Mouse (Mus musculus): Measurements from ENCODE around the gene Cntf. TPM values are rescaled to one million over a fixed set of nuclear protein-coding genes. Genes with fewer than 3 reads are reported as not detected.
"Not testable (repeated sequence)": the region's sequence is repeated elsewhere in the genome, so short reads cannot be mapped to it uniquely, and the experiment has no call there.

Gene Cntf
- total RNA-seq, 2 experiments from 2014 or later, result 2.7 to 3.1 TPM

- no peak for DNase-seq (ENCODE audit: low spot score in 2 of 2)
These were observed 3.0 kb downstream of the Cntf start for GRCm38 (mm10) chr19:12762212-12763130.

GRCm38 (mm10) chr19:12759656-12760055 lies 5.8 kb downstream of the Cntf start:
- DNase-seq (ENCODE audit: low spot score in 2 of 2), result peak; percentile 43 to 61

GRCm38 (mm10) chr19:12758936-12759478 lies 6.4 kb downstream of the Cntf start:
- no peak for DNase-seq (ENCODE audit: low spot score in 2 of 2)

GRCm38 (mm10) chr19:12756286-12756685 lies 9.1 kb downstream of the Cntf start:
- no peak for DNase-seq (ENCODE audit: low spot score in 2 of 2)

- DNase-seq (ENCODE audit: low spot score in 2 of 2), result no peak
These were observed 33.5 kb downstream of the Cntf start for GRCm38 (mm10) chr19:12731950-12732349.

- no peak for DNase-seq (ENCODE audit: low spot score in 2 of 2)
These were observed 34.4 kb downstream of the Cntf start for GRCm38 (mm10) chr19:12731036-12731435.

GRCm38 (mm10) chr19:12725851-12726250 lies 39.6 kb downstream of the Cntf start:
- DNase-seq (ENCODE audit: low spot score in 2 of 2), result no peak

- DNase-seq (ENCODE audit: low spot score in 2 of 2), result peak; percentile 1 to 32
These were observed 43.1 kb downstream of the Cntf start for GRCm38 (mm10) chr19:12722308-12722707.

- not testable (repeated sequence) for DNase-seq (ENCODE audit: low spot score in 2 of 2)
These were observed 43.8 kb downstream of the Cntf start for GRCm38 (mm10) chr19:12721596-12721995.

- DNase-seq (ENCODE audit: low spot score in 2 of 2), result not testable (repeated sequence)
These were observed 44.5 kb downstream of the Cntf start for GRCm38 (mm10) chr19:12720919-12721318.

GRCm38 (mm10) chr19:12720463-12720862 lies 45.0 kb downstream of the Cntf start:
- DNase-seq (ENCODE audit: low spot score in 2 of 2), result no peak

- DNase-seq (ENCODE audit: low spot score in 2 of 2), result no peak
These were observed 46.2 kb downstream of the Cntf start for GRCm38 (mm10) chr19:12719189-12719588.

Other genes with a start within 250 kb of the Cntf start
- 1 to 10 TPM in 1 of 2 experiments, under 1 TPM in 1; 0.91 to 1.7 TPM for gene Fam111a, start 219.9 kb downstream of the Cntf start, total RNA-seq (2021)
- gene Gm4952, start 165.7 kb downstream of the Cntf start, total RNA-seq (2021), result not detected
- gene Glyat, start 132.3 kb downstream of the Cntf start, total RNA-seq (2021), result under 1 TPM; 0.20 to 0.36 TPM
- not detected for gene Olfr1442, start 95.2 kb downstream of the Cntf start, total RNA-seq (2021)
- not detected for gene Olfr1443, start 87.5 kb downstream of the Cntf start, total RNA-seq (2021)
- not detected for gene Keg1, start 69.8 kb downstream of the Cntf start, total RNA-seq (2021)
- 10 to 100 TPM; 84.6 to 90.8 TPM for gene Zfp91, start 30.5 kb upstream of the Cntf start, total RNA-seq (2021)
- gene Lpxn, start 30.6 kb upstream of the Cntf start, total RNA-seq (2021), result 1 to 10 TPM; 1.0 to 1.9 TPM
- gene Gm5244, start 81.0 kb upstream of the Cntf start, total RNA-seq (2021), result not detected
- gene Olfr1444, start 91.7 kb upstream of the Cntf start, total RNA-seq (2021), result not detected
- gene Olfr1445, start 118.2 kb upstream of the Cntf start, total RNA-seq (2021), result not detected
- not detected for gene Olfr1446, start 127.9 kb upstream of the Cntf start, total RNA-seq (2021)
- gene Olfr1447, start 138.1 kb upstream of the Cntf start, total RNA-seq (2021), result not detected
- gene Olfr1448, start 158.8 kb upstream of the Cntf start, total RNA-seq (2021), result not detected
- gene Olfr1449, start 165.2 kb upstream of the Cntf start, total RNA-seq (2021), result not detected
- gene Olfr1450, start 184.6 kb upstream of the Cntf start, total RNA-seq (2021), result not detected
- not detected for gene Olfr1451, start 229.4 kb upstream of the Cntf start, total RNA-seq (2021)